Mouse (Mus musculus) testis, adult 2 months (tissue): ENCODE measurements at regions not wholly inside any gene's neighbourhood (a gene's known extent, or its start where the extent isn't known, plus 50 kb on each side); places are given as distances from the start of the nearest gene placed in this dataset.

ENCODE experiments used
- H3K27ac ChIP-seq: fragments of 200-500 bp; 2 replicates; pipeline ENCODE4 v1.5.1; 2012; ENCODE audit warnings: low read depth, low read length; ENCODE audit not compliant: control insufficient read depth, insufficient read depth
- H3K27me3 ChIP-seq: fragments of 200-500 bp; 2 replicates; pipeline ENCODE4 v1.6.1; 2012; ENCODE audit warnings: mild to moderate bottlenecking, low read length, moderate library complexity; ENCODE audit not compliant: control insufficient read depth, insufficient read depth
- H3K36me3 ChIP-seq: fragments of 200-500 bp; 2 replicates; pipeline ENCODE4 v1.6.1; 2012; ENCODE audit warnings: mild to moderate bottlenecking, low read length; ENCODE audit not compliant: control insufficient read depth, insufficient read depth
- H3K4me1 ChIP-seq: fragments of 200-500 bp; 2 replicates; pipeline ENCODE4 v1.6.1; 2012; ENCODE audit warnings: low read length; ENCODE audit not compliant: control insufficient read depth, insufficient read depth
- H3K4me3 ChIP-seq: fragments of 200-500 bp; 2 replicates; pipeline ENCODE4 v1.5.1; 2012; ENCODE audit warnings: low read depth, mild to moderate bottlenecking, low read length, moderate library complexity, mixed read lengths; ENCODE audit not compliant: control insufficient read depth
- CTCF ChIP-seq: fragments of 200-500 bp; IDR thresholded peaks from 2 replicates; pipeline ENCODE4 v1.5.1; 2012; ENCODE audit warnings: low read depth, mild to moderate bottlenecking, inconsistent platforms, low read length, moderate library complexity; ENCODE audit not compliant: control insufficient read depth, insufficient read depth, insufficient replicate concordance
- POLR2A ChIP-seq: fragments of 200-500 bp; IDR thresholded peaks from 2 replicates; pipeline ENCODE4 v1.6.1; 2012; ENCODE audit warnings: low read depth, mild to moderate bottlenecking, inconsistent platforms, low read length, moderate library complexity; ENCODE audit not compliant: control insufficient read depth

DNA sequence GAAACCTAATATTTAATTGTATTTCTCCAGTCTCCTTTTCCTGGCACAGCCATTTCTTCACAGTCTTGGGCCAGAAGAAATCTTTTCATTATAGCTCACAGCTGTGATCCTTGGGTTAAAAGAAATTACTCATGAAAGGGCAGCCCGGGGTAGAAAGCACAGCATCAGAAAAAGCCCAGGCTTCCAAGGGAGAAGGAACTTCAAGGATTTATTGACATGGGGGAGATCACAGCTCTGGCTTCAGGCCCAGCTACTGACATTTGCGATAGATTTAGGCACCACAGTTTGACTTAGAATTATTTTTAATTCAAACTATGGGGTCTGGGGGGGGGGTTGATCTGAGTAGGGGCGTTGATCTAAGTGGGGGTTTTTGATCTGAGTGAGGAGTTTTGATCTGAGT lies 291.3 kb downstream of the Gm9195 start:
- no peaks in the 10 kb centered on the region for H3K4me1 ChIP-seq
- no peak overlapping the region for H3K27ac ChIP-seq
- TF ChIP-seq CTCF = no peak
- H3K27me3 ChIP-seq = no peaks in the 10 kb centered on the region
- H3K36me3 ChIP-seq = no peaks in the 10 kb centered on the region
- H3K4me3 ChIP-seq = no peak overlapping the region

DNA sequence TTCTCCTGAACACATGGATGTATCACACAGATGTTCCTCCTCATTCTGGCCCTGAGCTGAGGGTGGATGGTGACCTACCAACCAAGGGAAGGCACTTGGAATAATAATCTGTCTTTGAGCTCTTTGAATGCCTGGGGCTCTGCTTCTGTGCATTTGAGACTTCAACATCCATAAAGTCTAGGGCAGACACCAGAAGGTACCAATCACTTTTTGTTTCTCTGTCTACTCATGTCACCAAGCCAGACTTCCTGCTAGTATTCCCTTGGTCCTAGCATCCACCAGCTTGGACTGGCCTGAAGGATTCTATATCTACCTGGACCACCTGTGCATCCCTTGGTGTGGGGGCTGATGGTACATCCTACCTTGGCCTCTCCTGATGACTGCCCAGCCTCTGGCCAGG lies 291.7 kb downstream of the Gm9195 start:
- Histone ChIP-seq H3K27me3 (no peaks in the 10 kb centered on the region), H3K27ac (no peak overlapping the region), H3K36me3 (no peaks in the 10 kb centered on the region), H3K4me1 (no peaks in the 10 kb centered on the region), H3K4me3 (no peak overlapping the region)
- TF ChIP-seq CTCF (no peak), POLR2A (no peak)

- Histone ChIP-seq H3K36me3 (no peaks in the 10 kb centered on the region), H3K4me3 (no peak overlapping the region), H3K27ac (no peak overlapping the region), H3K27me3 (no peaks in the 10 kb centered on the region), H3K4me1 (no peaks in the 10 kb centered on the region)
- TF ChIP-seq CTCF (no peak), POLR2A (no peak)
Observed at GRCm38 (mm10) chr14:72197972-72198371, 293.7 kb downstream of the Gm9195 start.

GRCm38 (mm10) chr14:72187329-72187984 lies 304.2 kb downstream of the Gm9195 start:
- H3K4me1 ChIP-seq = no peaks in the 10 kb centered on the region
- no peak overlapping the region for H3K27ac ChIP-seq
- no peak overlapping the region for H3K4me3 ChIP-seq
- no peaks in the 10 kb centered on the region for H3K36me3 ChIP-seq
- no peaks in the 10 kb centered on the region for H3K27me3 ChIP-seq
- no peak for TF ChIP-seq CTCF
- no peak for TF ChIP-seq POLR2A

- Histone ChIP-seq H3K4me3 (no peak overlapping the region), H3K27ac (no peak overlapping the region), H3K4me1 (no peaks in the 10 kb centered on the region), H3K27me3 (no peaks in the 10 kb centered on the region), H3K36me3 (no peaks in the 10 kb centered on the region)
- no peak for TF ChIP-seq CTCF
- TF ChIP-seq POLR2A = no peak
Observed at GRCm38 (mm10) chr14:72175751-72176150, 315.9 kb downstream of the Gm9195 start.

DNA sequence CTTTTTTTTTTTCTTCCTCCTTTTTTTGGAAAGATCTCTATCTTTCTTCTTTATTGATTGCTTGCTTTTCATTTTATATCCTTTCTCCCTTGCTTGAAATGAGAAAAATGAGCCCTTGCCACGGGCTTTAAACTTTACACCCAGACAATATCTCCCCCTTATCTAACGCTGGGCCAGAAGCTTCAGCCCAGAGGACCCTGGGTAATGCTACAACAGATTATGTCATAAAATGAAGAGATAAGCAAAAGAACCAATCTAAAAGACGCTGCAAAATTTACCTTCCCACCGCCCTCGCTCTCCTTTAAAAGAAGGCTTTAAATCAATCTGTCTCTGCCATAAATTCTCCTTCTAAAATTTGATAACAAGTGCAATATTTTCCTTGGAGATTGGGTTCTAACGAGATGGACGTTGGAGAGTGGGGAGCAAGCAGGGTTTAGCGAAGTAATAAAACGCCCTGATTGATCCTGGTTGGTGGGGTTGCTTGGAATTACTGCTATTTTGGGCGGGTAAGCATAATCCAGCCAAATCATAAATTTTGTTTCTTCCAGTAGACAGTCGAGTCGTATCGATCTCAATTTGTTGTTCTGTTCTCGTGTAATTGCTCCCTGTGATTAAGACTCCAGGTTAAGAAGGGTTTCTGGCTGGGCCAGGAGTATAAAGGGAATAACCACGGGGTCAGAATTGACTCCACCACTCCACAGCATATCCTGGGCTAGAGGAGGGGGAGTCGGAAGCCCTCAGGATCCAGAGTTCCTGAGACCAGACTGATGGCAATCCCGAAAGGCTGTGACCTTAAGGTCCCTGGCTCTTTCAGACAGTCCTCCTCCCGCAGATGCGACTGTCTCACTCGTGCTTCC lies 318.9 kb downstream of the Gm9195 start:
- no peaks in the 10 kb centered on the region for H3K4me1 ChIP-seq
- no peaks in the 10 kb centered on the region for H3K36me3 ChIP-seq
- no peaks in the 10 kb centered on the region for H3K27me3 ChIP-seq
- TF ChIP-seq POLR2A (no peak), CTCF (no peak)
- H3K27ac ChIP-seq = no peak overlapping the region
- H3K4me3 ChIP-seq = no peak overlapping the region

- H3K4me1 ChIP-seq = no peaks in the 10 kb centered on the region
- H3K27ac ChIP-seq = no peak overlapping the region
- no peak overlapping the region for H3K4me3 ChIP-seq
- H3K27me3 ChIP-seq = no peaks in the 10 kb centered on the region
- TF ChIP-seq CTCF (no peak), POLR2A (no peak)
- no peaks in the 10 kb centered on the region for H3K36me3 ChIP-seq
Observed at GRCm38 (mm10) chr14:72171777-72172176, 319.9 kb downstream of the Gm9195 start.
